Mouse (Mus musculus) spleen, postnatal 10 days (tissue): ENCODE results near the gene Actrt2.

Experiments
- DNase-seq, 2 experiments: peaks; one replicate each; pipeline ENCODE4 v3.0.0; 2021 to 2022; ENCODE audit warnings: low spot score in 2 of 2

Actrt2 gene

DNA sequence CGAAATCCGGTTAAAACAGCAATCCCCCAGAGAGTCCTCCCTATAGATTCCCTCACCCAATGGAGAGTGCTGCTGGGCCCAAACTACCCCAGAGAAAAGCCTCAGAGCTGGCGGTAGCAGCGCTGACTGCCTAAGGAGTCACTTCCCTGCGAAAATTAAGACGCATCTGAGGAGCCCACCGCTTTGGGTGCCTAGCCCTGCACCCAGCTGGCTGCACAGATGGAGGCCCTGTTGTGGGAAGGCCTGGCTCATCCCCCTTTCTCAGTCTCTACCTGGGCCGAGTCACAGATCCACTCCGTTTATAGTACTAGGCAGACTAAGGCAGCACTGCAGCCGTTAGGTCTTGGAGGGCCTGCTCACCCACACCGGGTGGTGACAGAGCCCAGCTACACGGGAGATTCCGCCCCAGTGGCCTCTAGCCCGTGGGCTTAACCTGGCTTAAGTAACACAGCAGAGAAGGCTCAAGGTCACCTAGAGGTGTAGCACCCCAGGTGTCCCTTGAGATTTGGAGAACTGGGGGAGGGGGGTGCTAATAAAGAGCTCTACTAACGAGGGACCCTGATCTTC lies 29.3 kb downstream of the Actrt2 start:
- DNase-seq, result no peak

DNA sequence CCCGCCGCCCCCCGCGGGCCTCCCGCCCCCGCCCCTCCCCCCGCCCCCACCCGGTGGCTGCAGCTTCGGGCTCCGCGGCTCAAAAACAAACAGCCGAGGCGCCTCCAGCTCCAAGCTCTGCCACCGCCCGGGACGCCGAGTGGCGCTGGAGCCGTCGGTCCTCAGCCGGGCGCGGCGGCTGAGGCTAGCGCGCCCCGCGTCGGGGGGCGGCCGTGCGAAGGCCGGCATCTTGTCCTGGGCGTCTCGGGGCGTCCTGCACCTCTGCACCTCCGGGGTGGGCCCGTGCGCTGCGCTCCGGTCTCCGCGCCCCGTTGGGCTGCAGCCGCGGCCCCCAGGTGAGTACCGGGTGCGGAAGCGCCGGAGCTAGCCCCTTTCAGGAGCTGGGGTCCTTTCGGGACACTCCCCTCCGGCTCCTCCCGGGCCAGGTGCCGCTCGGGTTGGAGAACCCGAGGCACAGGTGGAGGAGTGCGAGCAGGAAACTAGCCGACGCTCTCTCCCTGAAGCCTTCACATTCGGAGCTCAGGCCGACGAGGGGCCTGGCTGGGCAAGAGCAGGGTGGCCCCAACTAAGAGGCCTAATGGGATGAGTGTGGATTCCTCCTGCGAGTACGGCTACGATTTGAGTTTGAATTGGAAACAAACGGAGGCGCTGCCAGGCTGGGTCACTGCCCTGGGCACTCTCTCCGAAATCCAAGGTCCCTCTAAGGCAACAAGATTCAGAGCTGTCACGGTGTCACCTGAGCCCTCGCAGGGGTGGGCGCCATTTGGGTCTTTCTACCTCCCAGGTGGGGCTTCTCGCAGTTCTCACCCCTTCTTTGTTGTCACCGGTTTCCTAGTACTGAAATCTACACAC lies 30.0 kb downstream of the Actrt2 start:
- no peak for DNase-seq

DNA sequence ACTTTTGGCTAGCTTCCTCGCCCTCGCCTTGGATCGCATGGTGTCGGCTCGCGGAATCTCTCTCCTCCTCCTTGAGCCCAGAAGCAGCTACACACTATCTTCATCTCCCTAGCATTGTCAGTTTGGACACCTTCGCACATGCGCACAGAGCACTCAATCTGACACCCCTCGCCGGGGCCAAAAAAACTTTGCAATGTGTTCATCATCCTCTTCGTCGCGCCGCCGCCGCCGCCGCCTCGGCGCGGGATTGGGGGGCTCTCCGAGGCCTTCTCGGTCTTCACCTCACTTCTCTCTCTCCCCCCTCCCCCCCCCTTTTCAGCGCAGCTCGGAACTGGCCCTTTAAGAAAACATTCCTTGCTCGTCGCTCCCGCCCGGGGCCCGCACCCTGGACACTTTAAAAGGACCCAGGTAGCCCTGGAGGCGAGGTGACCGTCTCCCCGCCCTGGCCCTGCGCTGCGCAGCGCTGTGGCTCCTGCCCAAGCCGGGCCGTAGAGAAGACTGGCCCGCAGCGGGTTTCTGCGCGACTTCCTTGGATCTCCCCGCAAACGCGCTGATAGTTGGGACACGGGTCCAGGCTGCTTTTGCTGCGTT lies 30.9 kb downstream of the Actrt2 start, which contains the start of gene Prdm16:
TSS of gene Prdm16 (minus strand) at position 153 of the 591 bp plus-strand sequence.
- no peak for DNase-seq

DNA sequence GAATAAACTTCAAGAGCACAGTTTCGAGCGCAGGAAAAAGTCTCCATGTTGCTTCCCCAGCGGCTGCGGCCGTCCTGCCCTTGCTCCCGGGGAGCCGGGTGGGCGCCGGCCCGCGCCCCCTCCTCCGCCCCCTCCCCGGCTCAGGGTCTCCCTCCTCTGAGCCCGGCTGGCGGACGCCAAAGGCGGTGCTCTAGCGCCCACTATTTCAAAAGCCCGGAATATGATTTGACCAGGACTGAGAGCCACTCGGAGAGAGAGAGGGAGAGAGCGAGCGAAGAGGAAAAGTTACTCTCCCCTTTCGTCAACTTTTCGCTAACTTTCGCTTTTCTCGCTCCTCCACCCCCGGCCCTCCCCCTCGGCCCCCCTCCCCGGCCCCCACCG lies 31.6 kb downstream of the Actrt2 start:
- DNase-seq, result no peak

DNA sequence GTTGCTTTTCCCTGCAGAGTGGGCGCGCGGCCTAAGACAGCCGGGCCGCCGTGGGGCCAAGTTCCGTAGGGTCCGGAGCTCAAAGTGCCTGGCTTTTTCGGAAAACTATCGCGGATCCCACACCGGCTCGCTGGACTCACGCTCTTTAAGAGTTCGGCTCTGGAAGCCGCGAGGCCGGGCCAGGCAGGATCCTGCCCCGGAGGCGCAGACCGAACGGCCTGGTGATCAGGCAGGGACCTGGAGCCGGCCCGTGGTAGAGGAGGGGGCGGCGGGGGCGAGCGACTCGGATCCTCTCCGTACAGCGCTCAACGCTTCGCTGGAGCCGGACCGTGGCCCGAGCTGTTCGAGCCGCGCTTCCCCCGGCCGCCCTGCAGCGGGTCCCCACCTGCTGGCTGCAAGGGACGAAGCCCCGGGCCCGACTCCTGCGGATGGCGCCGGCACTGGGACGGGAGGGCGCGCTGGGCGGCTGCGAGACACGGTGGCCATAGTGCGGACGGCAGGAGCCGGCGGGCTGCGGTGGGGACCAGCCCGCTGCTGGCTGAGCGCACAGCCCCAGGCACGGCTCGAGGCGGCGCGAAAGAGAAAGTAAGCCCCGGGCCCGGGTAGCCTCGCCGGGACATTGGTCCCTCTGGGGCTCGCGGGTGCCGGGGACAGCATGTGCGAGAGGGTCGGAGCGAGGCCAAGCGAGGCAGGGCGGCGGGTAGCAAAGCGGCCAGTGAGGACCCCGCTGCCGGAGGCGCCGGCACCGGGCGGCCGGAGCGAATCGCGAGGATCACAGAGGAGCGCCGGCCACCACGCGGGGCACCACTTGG lies 32.2 kb downstream of the Actrt2 start:
- peak; percentile 28 to 34 for DNase-seq

DNA sequence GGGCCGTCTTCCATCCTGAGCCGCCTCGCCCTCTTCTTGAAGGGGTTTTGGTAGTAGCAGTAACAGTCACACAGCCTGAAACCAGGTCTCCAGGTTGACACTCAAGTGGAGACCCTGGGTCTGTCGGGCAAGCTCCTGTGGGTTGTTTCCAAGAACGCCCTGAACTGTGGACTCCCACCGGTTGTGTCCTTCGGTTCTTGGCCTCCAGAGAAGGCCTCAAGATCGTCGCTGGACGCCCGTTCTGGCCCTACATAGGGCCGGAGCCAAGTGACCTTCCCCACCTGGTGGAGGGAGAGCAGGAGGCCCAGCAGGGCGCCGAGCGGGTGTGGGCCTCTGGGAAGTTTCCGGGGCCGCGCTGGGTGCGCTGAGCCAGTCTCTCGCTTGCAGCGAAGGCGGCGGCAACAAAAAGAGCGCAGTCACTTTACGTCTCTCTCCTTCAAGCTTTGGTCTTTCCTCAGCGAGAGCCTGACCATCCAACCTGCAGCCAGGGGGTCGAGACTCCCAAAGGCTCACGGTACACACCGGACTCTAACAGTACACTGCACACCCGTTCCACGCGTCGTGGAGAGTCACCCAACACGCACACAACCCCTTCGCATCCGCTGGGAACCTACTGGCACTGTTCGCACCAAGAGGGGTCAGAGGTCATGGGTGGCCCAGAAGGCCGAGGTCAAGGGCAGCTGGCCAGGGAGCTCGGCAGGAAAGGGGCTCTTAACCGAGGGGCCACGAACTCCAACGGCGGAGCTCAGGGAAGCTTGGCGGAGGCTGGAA lies 33.0 kb downstream of the Actrt2 start:
- no peak for DNase-seq

DNA sequence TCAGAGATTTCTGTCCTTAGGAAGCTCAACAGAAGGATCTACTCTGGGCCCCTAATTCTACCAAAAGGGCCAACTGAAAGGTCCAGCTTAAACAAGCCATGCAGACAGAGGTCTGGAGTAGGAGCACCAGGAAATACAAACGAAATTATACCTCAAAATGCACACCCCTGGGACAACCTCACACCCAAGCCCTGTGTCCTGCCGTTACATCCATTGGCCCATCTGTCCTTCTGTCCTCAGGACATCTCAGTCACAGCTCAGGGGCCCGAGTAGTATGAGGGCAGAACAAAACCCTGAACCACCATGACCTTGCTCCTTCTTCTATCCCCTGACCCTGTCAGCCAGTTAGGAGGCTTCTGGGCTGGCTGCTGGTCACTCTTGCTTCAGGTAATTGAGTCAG lies 33.7 kb downstream of the Actrt2 start:
- DNase-seq, result no peak

DNA sequence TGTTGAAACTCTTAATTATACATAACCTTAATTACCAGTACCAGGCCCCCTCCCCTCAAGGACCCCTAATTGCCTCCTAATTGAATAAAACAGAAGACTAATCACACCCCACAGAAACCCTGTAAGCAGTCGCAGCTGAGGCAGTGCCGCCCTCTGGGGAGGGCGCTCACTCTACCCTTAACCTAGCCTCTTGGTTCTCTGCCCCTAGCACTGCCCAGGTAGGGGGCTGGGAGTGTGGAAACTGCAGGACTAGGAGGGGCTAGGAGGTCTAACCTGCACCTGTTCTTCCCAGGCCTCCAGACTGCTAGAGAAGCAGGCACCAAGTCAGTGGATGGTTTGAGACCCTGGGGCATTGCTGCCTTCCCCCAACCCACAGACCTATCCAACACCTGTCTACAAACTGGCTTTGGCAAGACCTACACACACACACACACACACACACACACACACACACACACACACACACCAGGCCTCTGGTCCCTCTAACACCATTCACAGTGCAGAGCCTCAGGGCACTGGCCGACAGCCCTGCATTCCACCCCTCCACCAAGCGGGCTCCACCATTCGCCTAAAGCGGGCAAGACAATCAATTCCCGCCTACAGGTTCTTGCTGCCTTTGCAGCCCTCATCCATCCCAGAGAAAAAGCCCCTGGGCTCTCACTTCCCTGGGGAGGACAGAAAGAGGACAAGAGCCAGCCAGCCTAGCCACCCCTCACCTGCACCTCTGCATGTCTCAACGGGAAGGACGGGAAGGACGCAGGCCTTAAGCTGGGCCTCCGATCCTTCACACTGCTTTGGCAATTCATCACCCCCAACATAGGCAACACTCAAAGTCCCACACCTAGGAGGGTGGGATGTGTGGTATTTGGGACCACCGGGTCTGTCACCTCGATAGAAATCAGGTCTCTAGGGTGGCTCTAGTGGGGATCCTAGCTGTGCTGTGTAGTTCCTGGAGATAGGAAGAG lies 34.6 kb downstream of the Actrt2 start:
- DNase-seq, result no peak

DNA sequence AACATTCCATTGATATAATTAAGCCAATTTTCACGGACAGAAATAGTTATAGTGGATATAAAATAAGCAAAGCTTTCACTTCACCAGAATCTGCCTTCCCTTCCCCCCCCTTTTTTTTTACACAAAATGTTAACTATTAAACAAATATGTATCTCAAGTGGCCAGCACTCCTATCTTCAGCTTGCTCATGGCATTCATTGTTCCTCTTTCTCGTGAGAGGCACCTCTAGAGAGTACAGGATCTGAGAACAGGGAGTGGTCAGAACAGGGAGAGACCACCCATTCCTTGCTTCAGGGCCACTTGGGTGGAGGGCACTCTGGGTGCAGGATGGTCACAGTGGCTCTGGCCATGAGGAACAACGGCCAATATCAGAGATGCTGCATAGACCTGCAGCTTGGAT lies 36.9 kb downstream of the Actrt2 start:
- DNase-seq, result no peak

DNA sequence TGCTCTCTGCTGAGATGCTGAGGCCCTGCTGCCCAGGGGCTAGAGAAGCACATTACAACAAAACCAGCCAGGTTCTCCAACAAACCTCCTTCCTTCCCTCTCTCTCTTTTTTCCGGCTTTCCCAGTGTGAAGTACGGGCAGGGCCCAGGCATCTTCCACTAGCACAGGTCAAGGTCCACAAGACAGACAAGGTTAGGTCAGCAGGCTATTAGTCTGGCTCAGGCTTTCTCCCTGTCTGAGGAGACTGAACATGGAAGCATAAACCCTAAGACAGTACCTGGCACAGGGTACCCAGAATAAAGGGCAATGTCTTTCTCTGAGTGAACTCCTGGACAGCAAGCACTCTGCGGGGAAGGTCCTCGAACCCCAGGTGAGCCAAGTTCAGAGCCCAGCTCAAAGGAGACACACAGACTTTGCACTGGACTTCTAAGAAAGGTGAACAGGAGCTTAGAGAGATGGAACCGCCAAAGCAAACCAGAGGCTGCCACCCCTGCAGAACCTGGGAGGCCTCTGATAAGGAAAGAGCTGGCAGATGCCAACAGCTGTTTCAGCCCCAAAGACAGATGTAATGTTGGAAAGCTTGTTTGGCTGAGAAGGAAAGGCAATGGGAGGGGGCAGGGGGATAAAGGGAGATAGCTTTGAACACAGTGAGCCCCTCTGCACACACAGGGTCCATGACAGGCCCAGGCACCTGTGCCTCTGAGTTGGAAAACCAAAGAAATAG lies 40.1 kb downstream of the Actrt2 start:
- DNase-seq, result no peak

DNA sequence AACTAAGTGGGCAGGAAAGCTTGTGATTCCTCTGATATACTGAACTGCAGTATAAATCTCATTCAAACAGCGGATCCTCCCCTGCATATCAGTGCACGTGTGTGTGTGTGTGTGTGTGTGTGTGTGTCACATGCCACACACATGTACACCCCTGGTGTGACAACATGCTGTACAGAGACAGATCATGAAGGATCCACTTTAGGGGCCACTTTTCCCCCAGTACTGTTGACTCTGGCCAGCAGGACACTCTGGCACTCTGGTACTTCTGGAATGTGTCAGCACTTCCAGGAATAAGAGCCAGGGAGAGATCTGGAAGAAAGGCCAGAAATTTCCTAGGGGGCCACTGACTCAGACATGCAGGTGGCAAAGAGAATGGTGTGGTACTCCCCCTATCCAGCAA lies 41.4 kb downstream of the Actrt2 start:
- no peak for DNase-seq

DNA sequence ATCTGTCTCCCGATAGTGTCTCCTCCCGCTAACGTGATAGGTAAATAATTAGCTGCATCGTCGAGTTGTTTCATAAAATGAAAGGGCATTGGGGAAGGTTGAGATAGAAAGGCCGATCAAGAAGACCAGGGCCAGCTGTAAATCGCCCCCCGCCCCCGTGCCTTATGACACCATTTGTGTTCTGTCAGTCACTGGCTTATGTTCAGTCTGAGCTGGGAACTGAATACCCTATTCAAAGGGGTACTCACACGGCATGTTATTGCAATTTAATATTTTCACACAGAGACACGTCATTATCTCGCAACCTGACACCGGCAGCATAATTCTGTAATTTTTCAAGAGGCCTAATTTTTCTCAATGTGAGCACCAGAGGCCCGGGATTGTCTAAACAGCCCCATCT lies 42.0 kb downstream of the Actrt2 start:
- no peak for DNase-seq

DNA sequence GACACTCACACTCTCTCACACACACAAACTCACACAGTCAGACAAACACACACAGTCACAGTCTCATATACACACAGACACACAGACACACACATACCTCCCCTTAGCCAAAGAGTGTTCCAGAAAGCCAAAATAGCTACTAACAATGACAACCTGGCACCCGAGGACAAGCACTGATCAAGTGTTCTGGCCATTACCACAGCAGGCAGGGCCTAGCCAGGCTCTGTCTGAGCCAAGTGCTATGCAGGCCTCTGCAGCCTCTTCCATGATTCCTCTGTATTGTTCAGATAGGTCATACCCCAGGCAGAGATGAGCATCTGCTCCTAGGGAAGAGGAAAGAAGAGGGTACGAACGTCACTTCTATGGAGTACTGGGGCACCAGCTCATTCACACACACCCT lies 44.4 kb downstream of the Actrt2 start:
- DNase-seq, result no peak

DNA sequence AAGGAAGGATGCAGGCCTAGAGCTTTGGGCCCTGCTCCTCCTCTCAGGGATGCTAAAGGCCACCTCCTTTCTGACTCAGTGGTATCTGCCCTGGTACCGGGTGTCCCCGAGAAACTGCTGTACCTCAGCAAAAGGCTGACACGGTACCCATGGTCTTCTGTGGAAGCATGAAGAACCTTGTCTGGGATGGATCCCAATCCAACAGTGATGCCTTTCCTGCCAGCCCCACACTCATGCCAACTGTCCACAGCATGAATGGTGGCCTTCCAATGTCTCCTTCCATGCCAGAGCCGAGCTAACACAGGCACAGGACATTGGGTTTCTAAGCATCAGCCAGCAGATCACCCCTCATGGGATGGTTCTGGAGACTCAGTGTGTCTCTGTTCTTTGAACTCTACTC lies 45.1 kb downstream of the Actrt2 start:
- DNase-seq, result no peak
